Mouse (Mus musculus): ENCODE results near the gene Degs1.

- TF ChIP-seq POLR2A (IDR thresholded peaks at IDR 0.05; ENCODE audit: borderline replicate concordance, insufficient read depth, low read length) (no peak), CTCF (IDR thresholded peaks at IDR 0.05; ENCODE audit: borderline replicate concordance, insufficient read depth, low read depth, low read length) (no peak)
These were observed 44.4 kb downstream of the Degs1 start for GRCm38 (mm10) chr1:182238056-182238703.
